34 mouse cellular contexts compared by ENCODE assay signal in the genomic region with DNA sequence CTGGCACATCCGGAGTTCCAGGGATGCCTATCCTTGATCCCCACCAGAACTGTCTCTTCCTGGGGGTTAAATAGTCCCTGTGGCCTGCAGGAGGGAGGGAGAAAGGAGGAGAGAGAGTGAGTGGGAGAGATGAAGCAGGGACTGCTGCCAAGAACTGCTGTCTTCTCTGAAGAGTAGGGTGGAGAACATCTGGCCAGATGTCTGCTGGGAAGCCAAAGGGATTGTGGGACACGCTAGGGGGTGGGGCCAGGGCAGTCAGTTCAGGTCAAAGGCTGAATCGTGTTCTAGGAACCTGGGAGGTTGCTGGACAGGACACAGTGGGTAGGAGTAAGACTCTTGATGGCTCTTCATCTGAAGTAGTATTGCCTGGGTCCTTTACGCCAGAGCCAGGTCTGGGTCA. TPM values are rescaled to one million over a fixed set of nuclear protein-coding genes. Genes with fewer than 3 reads are reported as not detected.
DNase-seq lines count a peak whose midpoint lies in the region; ATAC-seq and TF ChIP-seq lines count a peak whose summit lies in the region.
"Had no signal": no experiment of that assay in that cellular context is flagged by ENCODE, and none has a peak within 500 bp of the region (broad histone marks: within the 10 kb centered on the region; RNA-seq: fewer than 3 reads in every experiment).

No protein-coding gene starts in this region.

- H3K27ac ChIP-seq in kidney, adult 2 months (ENCODE audit: insufficient read depth, low read depth, low read length) = no peak overlapping the region
- no peak overlapping the region for H3K27ac ChIP-seq in kidney, embryonic 15.5 days
- no peak overlapping the region for H3K27ac ChIP-seq in lung, postnatal 0 days (ENCODE audit: low read length)
- H3K27ac ChIP-seq: gastrocnemius, adult 2 months; hindbrain, embryonic 12.5 days; hindbrain, postnatal 0 days; intestine, embryonic 15.5 days; limb, embryonic 15.5 days; liver, embryonic 14.5 days; midbrain, embryonic 10.5 days; midbrain, embryonic 15.5 days; neural tube, embryonic 12.5 days; stomach, postnatal 0 days had no signal

- no peak for TF ChIP-seq EP300 in lung, postnatal 0 days (IDR thresholded peaks at IDR 0.05)

- WGBS in kidney, adult 2 months = 75% methylated on average over 4 of the region's 4 CpGs
- WGBS in kidney, embryonic 15.5 days = 69% methylated on average over 4 of the region's 4 CpGs
- 47% methylated on average over 4 of the region's 4 CpGs for WGBS in lung, postnatal 0 days

- no peak overlapping the region for H3K9ac ChIP-seq in kidney, embryonic 15.5 days
- H3K9ac ChIP-seq in lung, postnatal 0 days (replicated peaks; ENCODE audit: low read depth) = no peak overlapping the region
- H3K9ac ChIP-seq: hindbrain, embryonic 12.5 days; intestine, embryonic 15.5 days; limb, embryonic 15.5 days; liver, embryonic 14.5 days; midbrain, embryonic 15.5 days; neural tube, embryonic 12.5 days had no signal

- H3K9me3 ChIP-seq in kidney, embryonic 15.5 days (replicated peaks) = no peaks in the 10 kb centered on the region
- H3K9me3 ChIP-seq in lung, postnatal 0 days (ENCODE audit: low read length) = no peaks in the 10 kb centered on the region
- H3K9me3 ChIP-seq: hindbrain, embryonic 12.5 days; intestine, embryonic 15.5 days; limb, embryonic 10.5 days; limb, embryonic 15.5 days; midbrain, embryonic 10.5 days; midbrain, embryonic 15.5 days; neural tube, embryonic 12.5 days had no signal

- TF ChIP-seq CTCF in kidney, adult 2 months (conservative IDR thresholded peaks at IDR 0.05; ENCODE audit: insufficient read depth, insufficient read length, low read depth, low read length) = no peak
- TF ChIP-seq CTCF in lung, postnatal 0 days (IDR thresholded peaks at IDR 0.05) = no peak

- no peak for TF ChIP-seq POLR2A in kidney, adult 2 months (IDR thresholded peaks at IDR 0.05; ENCODE audit: low read depth, low read length)

- no peaks in the 10 kb centered on the region for H3K27me3 ChIP-seq in kidney, adult 2 months (replicated peaks; ENCODE audit: control insufficient read depth, insufficient read depth, low read length)
- H3K27me3 ChIP-seq in kidney, embryonic 15.5 days = no peaks in the 10 kb centered on the region
- no peaks in the 10 kb centered on the region for H3K27me3 ChIP-seq in lung, postnatal 0 days (replicated peaks; ENCODE audit: insufficient read depth, low read length)
- H3K27me3 ChIP-seq: hindbrain, embryonic 12.5 days; intestine, embryonic 15.5 days; midbrain, embryonic 15.5 days; neural tube, embryonic 12.5 days had no signal

- H3K4me2 ChIP-seq in kidney, embryonic 15.5 days = no peak overlapping the region
- no peak overlapping the region for H3K4me2 ChIP-seq in lung, postnatal 0 days (replicated peaks; ENCODE audit: low read depth, low read length)
- H3K4me2 ChIP-seq: heart, embryonic 11.5 days; hindbrain, embryonic 12.5 days; intestine, embryonic 15.5 days; limb, embryonic 15.5 days; midbrain, embryonic 15.5 days; neural tube, embryonic 12.5 days had no signal

- H3K4me1 ChIP-seq in kidney, adult 2 months (ENCODE audit: control insufficient read depth, insufficient read depth, low read length) = peaks cover 4% of the 10 kb centered on the region; the same call in 1 of the 2 replicates
- H3K4me1 ChIP-seq in kidney, embryonic 15.5 days = peaks cover 5% of the 10 kb centered on the region; the same call in 1 of the 2 replicates
- H3K4me1 ChIP-seq in lung, postnatal 0 days (ENCODE audit: insufficient read depth, low read depth, low read length) = no peaks in the 10 kb centered on the region
- H3K4me1 ChIP-seq: hindbrain, embryonic 12.5 days; intestine, embryonic 15.5 days; limb, embryonic 15.5 days; midbrain, embryonic 15.5 days; neural tube, embryonic 12.5 days had no signal

- peak; percentile 72 for DNase-seq in cerebellum, adult 9-10 months
- no peak for DNase-seq in cerebellum, postnatal 14 days
- peak; percentile 68 for DNase-seq in kidney, adult 2 months
- DNase-seq in lung, postnatal 0 days (ENCODE audit: low spot score) = peak; percentile 16
- DNase-seq in lung, adult 18-20 months = no peak
- DNase-seq in kidney, postnatal 36 days = peak; percentile 22 to 51
- DNase-seq: gastrocnemius, adult 2 months; gastrocnemius, postnatal 36 days; heart, postnatal 36 days; layer of hippocampus, adult 9-11 months; right cerebral cortex, adult 18-20 months; spleen, adult 18-20 months; thymus, adult 18-20 months; thymus, postnatal 25 days had no signal

- no peak overlapping the region for H3K4me3 ChIP-seq in kidney, adult 2 months (ENCODE audit: insufficient read depth, low read depth, low read length)
- no peak overlapping the region for H3K4me3 ChIP-seq in kidney, embryonic 15.5 days (replicated peaks)
- H3K4me3 ChIP-seq in lung, postnatal 0 days (ENCODE audit: low read depth, low read length) = no peak overlapping the region
- H3K4me3 ChIP-seq: erythroblast, embryonic 14.5 days; gastrocnemius, adult 2 months; hindbrain, embryonic 12.5 days; intestine, embryonic 15.5 days; limb, embryonic 10.5 days; limb, embryonic 15.5 days; midbrain, embryonic 10.5 days; midbrain, embryonic 15.5 days; neural tube, embryonic 12.5 days had no signal

- no peaks in the 10 kb centered on the region for H3K36me3 ChIP-seq in kidney, adult 2 months (ENCODE audit: control insufficient read depth, insufficient read depth, low read length)
- H3K36me3 ChIP-seq in kidney, embryonic 15.5 days = no peaks in the 10 kb centered on the region
- H3K36me3 ChIP-seq in lung, postnatal 0 days (ENCODE audit: insufficient read depth, low read length) = no peaks in the 10 kb centered on the region
- H3K36me3 ChIP-seq: hindbrain, embryonic 12.5 days; intestine, embryonic 15.5 days; limb, embryonic 10.5 days; limb, embryonic 15.5 days; midbrain, embryonic 10.5 days; midbrain, embryonic 15.5 days; neural tube, embryonic 12.5 days had no signal

- no peak for ATAC-seq in kidney, embryonic 15.5 days (replicated peaks; ENCODE audit: low FRiP score)
- ATAC-seq in lung, postnatal 0 days = no peak
- no peak for ATAC-seq in monocyte, adult 5-6 weeks (replicated peaks; ENCODE audit: insufficient number of reproducible peaks, low FRiP score, low TSS enrichment, poor library complexity, severe bottlenecking)
- ATAC-seq: activated CD4-positive, CD25-positive, alpha-beta regulatory T cell, adult 4 months; CD4-positive, CD25-positive, alpha-beta regulatory T cell, adult 4 months; forebrain, embryonic 16.5 days; intestine, embryonic 15.5 days; midbrain, embryonic 15.5 days had no signal

RNA-seq across cellular contexts. Expression of a gene that starts 55.4 kb away (rescaled TPM):
- 0.16 and 0.89 TPM in 2 replicates for polyA plus RNA-seq in kidney, adult 2 months (2012; rRNA removed)
- polyA plus RNA-seq in kidney, embryonic 15.5 days (2015; fragmentation: Nextera tagmentation; extraction: Ambion mirVana) = 0.03 TPM in 1 of 2 replicates, not detected in the other
- polyA plus RNA-seq in lung, postnatal 0 days (2015; fragmentation: Nextera tagmentation; extraction: Ambion mirVana) = not detected in 2 replicates
- 2.2 to 5.0 TPM (median 3.1 TPM) in 3 replicates for total RNA-seq in monocyte, adult 5-6 weeks (2017)
- total RNA-seq: megakaryocyte progenitor cell, adult 5-6 weeks had no signal
- polyA plus RNA-seq: CD4-positive, CD25-positive, alpha-beta regulatory T cell, adult 4 months; erythroblast, embryonic 14.5 days; heart, embryonic 16.5 days; intestine, embryonic 15.5 days; lung, embryonic 16.5 days; stomach, postnatal 0 days had no signal

Comparison
In these comparisons a context has a peak if more than half of its experiments do, and no peak if none do; other contexts are left out.
1. DNase-seq: peak in cerebellum, adult 9-10 months (single experiment), kidney, adult 2 months (single experiment), lung, postnatal 0 days (single experiment) and kidney, postnatal 36 days (2 of 2); none in cerebellum, postnatal 14 days (0 of 2) and lung, adult 18-20 months (0 of 2).